Mouse (Mus musculus) Patski (cell line): ENCODE data around the gene Sbk3. TPM values are rescaled to one million over a fixed set of nuclear protein-coding genes. Genes with fewer than 3 reads are reported as not detected.

Source experiments
- ATAC-seq: fragments of 100-300 bp; one replicate; pipeline ENCODE4 v1.8.0; 2021
- CTCF ChIA-PET: fragments of 350-600 bp; sonication (Branson Sonifier 250); formaldehyde crosslinking; loops from one replicate; lab custom pipeline; 2022; ENCODE audit warnings: inconsistent platforms; lab: Charles Lee
- POLR2A ChIA-PET: fragments of 350-600 bp; sonication (Branson Sonifier 250); formaldehyde crosslinking; loops from one replicate; lab custom pipeline; 2022; ENCODE audit warnings: antibody characterized with exemption, inconsistent platforms; lab: Charles Lee
- DNase-seq: peaks from one replicate; pipeline ENCODE4 v3.0.0-alpha.2; 2011; ENCODE audit warnings: low read depth, low spot score
- H3K27me3 ChIP-seq: fragments of 371-371 bp; one replicate; pipeline ENCODE4 v1.5.1; 2021
- CTCF ChIP-seq: fragments of 100-300 bp; IDR thresholded peaks from one replicate; pipeline ENCODE4 v1.5.1; 2021
- in situ Hi-C: fragments of 300-500 bp; cut with MboI; formaldehyde crosslinking; loops from 3 replicates; pipeline ENCODE4 v1.11.1; 2018; ENCODE audit warnings: low pct_unique_long_range_greater_than_20kb, mixed read lengths
- polyA plus RNA-seq: library from polyadenylated mRNA; unstranded; gene quantifications from one replicate; pipeline ENCODE4 v1.2.3, GENCODE M21; 2021

Gene Sbk3
- polyA plus RNA-seq, 1 experiment from 2014 or later: 0.09 TPM

DNA sequence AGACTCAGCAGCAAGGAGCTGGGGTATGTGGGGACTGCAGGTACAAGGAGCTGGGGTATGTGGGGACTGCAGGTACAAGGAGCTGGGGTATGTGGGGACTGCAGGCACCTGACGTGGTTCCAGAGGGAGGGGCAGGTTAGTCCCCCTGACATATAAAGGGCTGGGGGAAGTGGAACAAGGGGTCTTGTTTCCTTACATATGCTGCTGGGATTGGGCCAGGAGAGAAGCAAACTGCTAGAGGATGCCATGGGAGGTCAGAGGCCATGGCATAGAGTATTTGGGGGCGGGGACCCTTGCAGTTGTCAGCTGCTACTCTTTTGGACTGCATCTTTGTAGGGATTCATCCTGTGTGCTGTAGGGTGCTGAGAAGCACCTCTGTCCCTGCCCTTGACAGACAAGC lies 53.5 kb downstream of the Sbk3 start:
- ChIA-PET CTCF (no interaction called here), POLR2A (no interaction called here)
- no peak for TF ChIP-seq CTCF
- DNase-seq (no peak), ATAC-seq (no peak)
- no peaks in the 10 kb centered on the region for H3K27me3 ChIP-seq
- in situ Hi-C loops: loop anchor here (5.0 kb wide), 1 partner anchor 105 kb away; the partner anchor contains the start of gene Ube2s

DNA sequence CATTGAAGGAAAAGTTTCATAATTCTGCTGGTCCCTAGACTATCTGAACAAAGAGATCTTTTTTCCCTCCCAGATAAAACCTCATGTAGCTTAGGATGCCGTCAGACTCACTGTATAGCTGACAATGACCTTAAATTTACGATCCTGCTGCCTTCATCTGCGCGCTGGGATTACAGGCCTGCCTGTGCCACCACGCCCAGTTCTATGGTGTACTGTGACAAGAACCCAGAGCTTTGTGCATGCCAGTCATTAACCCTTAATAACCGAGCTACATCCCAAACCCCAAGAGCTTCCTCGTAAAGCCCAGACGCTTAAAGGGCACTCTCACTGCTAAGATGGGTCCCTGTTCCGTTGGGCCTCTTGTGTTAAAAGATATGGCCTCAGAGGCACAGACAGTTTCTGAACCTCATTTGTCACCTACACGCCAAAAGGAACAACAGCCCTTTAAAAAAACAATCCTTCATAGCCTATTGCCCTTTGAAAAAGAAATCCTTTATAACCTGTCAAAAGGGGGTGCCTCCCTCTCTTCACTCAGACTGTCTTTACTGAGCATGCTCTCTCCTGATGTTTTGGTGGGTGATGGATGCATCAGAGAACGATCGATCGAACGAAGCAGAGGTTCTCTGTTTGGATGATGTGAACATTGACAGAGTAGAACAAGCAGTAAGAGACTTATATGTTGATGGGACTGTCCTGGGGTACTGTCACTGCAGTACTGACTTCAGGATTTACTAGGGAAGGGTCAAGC lies 55.1 kb downstream of the Sbk3 start:
- DNase-seq (no peak), ATAC-seq (peak; percentile 46)
- no peaks in the 10 kb centered on the region for H3K27me3 ChIP-seq
- in situ Hi-C loops: loop anchor here (5.0 kb wide), 1 partner anchor 104 kb away; the partner anchor contains the start of gene Ube2s
- CTCF ChIA-PET: interaction anchor here (1.1 to 2.6 kb wide), 3 partner anchors 10 to 104 kb away, joined by 3 to 6 read pairs (median 5); partner anchors contain the start of genes Ssc5d and Ube2s
- no peak for TF ChIP-seq CTCF
- POLR2A ChIA-PET: interaction anchor here (0.6 to 0.9 kb wide), 5 partner anchors 9 to 414 kb away, joined by 3 to 4 read pairs (median 3); no protein-coding TSS in a partner anchor

Other genes with a start within 250 kb of the Sbk3 start
- gene Tmem150b, start 245.9 kb downstream of the Sbk3 start, polyA plus RNA-seq: 0.14 TPM
- 58.6 TPM for gene Kmt5c, start 231.1 kb downstream of the Sbk3 start, polyA plus RNA-seq
- gene Cox6b2, start 218.1 kb downstream of the Sbk3 start, polyA plus RNA-seq: not detected
- not detected for gene Fam71e2, start 199.9 kb downstream of the Sbk3 start, polyA plus RNA-seq
- 2.4 TPM for gene Il11, start 188.3 kb downstream of the Sbk3 start, polyA plus RNA-seq
- gene Tmem190, start 188.2 kb downstream of the Sbk3 start, polyA plus RNA-seq: 0.67 TPM
- 5.7 TPM for gene Tmem238, start 181.5 kb downstream of the Sbk3 start, polyA plus RNA-seq
- 230 TPM for gene Rpl28, start 178.3 kb downstream of the Sbk3 start, polyA plus RNA-seq
- gene Ube2s, start 158.6 kb downstream of the Sbk3 start, polyA plus RNA-seq: 250 TPM
- gene Shisa7, start 126.5 kb downstream of the Sbk3 start, polyA plus RNA-seq: 1.9 TPM
- gene Isoc2b, start 100.9 kb downstream of the Sbk3 start, polyA plus RNA-seq: 8.5 TPM
- 6.6 TPM for gene Isoc2a, start 94.0 kb downstream of the Sbk3 start, polyA plus RNA-seq
- gene Gm36210, start 64.7 kb downstream of the Sbk3 start, polyA plus RNA-seq: not detected
- gene Zfp628, start 56.0 kb downstream of the Sbk3 start, polyA plus RNA-seq: 8.1 TPM
- gene Nat14, start 49.1 kb downstream of the Sbk3 start, polyA plus RNA-seq: 5.3 TPM
- gene Ssc5d, start 45.4 kb downstream of the Sbk3 start, polyA plus RNA-seq: 4.7 TPM
- gene Sbk2, start 6.8 kb downstream of the Sbk3 start, polyA plus RNA-seq: 1.8 TPM
- 25.1 TPM for gene Zfp579, start 25.0 kb upstream of the Sbk3 start, polyA plus RNA-seq
- 11.0 TPM for gene Zfp524, start 43.2 kb upstream of the Sbk3 start, polyA plus RNA-seq
- gene Fiz1, start 43.5 kb upstream of the Sbk3 start, polyA plus RNA-seq: 31.6 TPM
- 1.3 TPM for gene Gm44973, start 44.3 kb upstream of the Sbk3 start, polyA plus RNA-seq
- 33.9 TPM for gene Zfp865, start 49.2 kb upstream of the Sbk3 start, polyA plus RNA-seq
- gene Ccdc106, start 49.4 kb upstream of the Sbk3 start, polyA plus RNA-seq: 7.9 TPM
- not detected for gene 4632433K11Rik, start 63.0 kb upstream of the Sbk3 start, polyA plus RNA-seq
- gene Zfp784, start 67.3 kb upstream of the Sbk3 start, polyA plus RNA-seq: 6.3 TPM
- 22.4 TPM for gene Zfp580, start 80.4 kb upstream of the Sbk3 start, polyA plus RNA-seq
- gene U2af2, start 91.0 kb upstream of the Sbk3 start, polyA plus RNA-seq: 216 TPM
- gene Epn1, start 109.1 kb upstream of the Sbk3 start, polyA plus RNA-seq: 138 TPM
- gene Rfpl4, start 145.8 kb upstream of the Sbk3 start, polyA plus RNA-seq: not detected
- 0.05 TPM for gene Rasl2-9, start 154.8 kb upstream of the Sbk3 start, polyA plus RNA-seq
- gene Vmn1r55, start 178.5 kb upstream of the Sbk3 start, polyA plus RNA-seq: under 0.01 TPM
- gene Vmn1r56, start 225.6 kb upstream of the Sbk3 start, polyA plus RNA-seq: not detected
- not detected for gene Vmn1r57, start 247.3 kb upstream of the Sbk3 start, polyA plus RNA-seq